Mouse (Mus musculus): ENCODE measurements around the gene Olfr1375. TPM values are rescaled to one million over a fixed set of nuclear protein-coding genes. Genes with fewer than 3 reads are reported as not detected.

Gene Olfr1375
- not detected in 2 replicates for polyA plus RNA-seq (2012; rRNA removed)

GRCm38 (mm10) chr11:51047809-51048208 lies at the start of gene Olfr1375:
Gene Olfr1375 (plus strand): TSS chr11:51048109.

GRCm38 (mm10) chr11:51003296-51003695 lies 44.6 kb upstream of the Olfr1375 start, which contains the start of gene Olfr51:
Gene Olfr51 (plus strand): TSS chr11:51003596.

GRCm38 (mm10) chr11:51013936-51014335 lies 34.0 kb upstream of the Olfr1375 start, which contains the start of gene Olfr54:
Gene Olfr54 (plus strand): TSS chr11:51014236.

GRCm38 (mm10) chr11:51059151-51059571 lies 11.3 kb downstream of the Olfr1375 start, which contains the start of gene Zfp354a:
Gene Zfp354a (plus strand): TSS chr11:51059257.

Other genes with a start within 250 kb of the Olfr1375 start
- 0.40 and 0.54 TPM in 2 replicates for gene Zfp354c, start 220.4 kb upstream of the Olfr1375 start, polyA plus RNA-seq (2012; rRNA removed)
- 0.08 and 0.09 TPM in 2 replicates for gene Zfp879, start 206.6 kb upstream of the Olfr1375 start, polyA plus RNA-seq (2012; rRNA removed)
- gene Grm6, start 197.4 kb upstream of the Olfr1375 start, polyA plus RNA-seq (2012; rRNA removed) = 0.05 and 0.12 TPM in 2 replicates
- 0.31 and 0.41 TPM in 2 replicates for gene Zfp454, start 160.5 kb upstream of the Olfr1375 start, polyA plus RNA-seq (2012; rRNA removed)
- gene Zfp2, start 131.9 kb upstream of the Olfr1375 start, polyA plus RNA-seq (2012; rRNA removed) = 0.63 and 0.84 TPM in 2 replicates
- gene Zfp354b, start 116.5 kb upstream of the Olfr1375 start, polyA plus RNA-seq (2012; rRNA removed) = 0.06 and 0.15 TPM in 2 replicates
- gene 4933414I15Rik, start 104.3 kb upstream of the Olfr1375 start, polyA plus RNA-seq (2012; rRNA removed) = not detected in 2 replicates
- gene Prop1, start 94.3 kb upstream of the Olfr1375 start, polyA plus RNA-seq (2012; rRNA removed) = 0.02 TPM in 1 of 2 replicates, not detected in the other
- gene Olfr1378, start 81.6 kb upstream of the Olfr1375 start, polyA plus RNA-seq (2012; rRNA removed) = not detected in 2 replicates
- not detected in 2 replicates for gene Olfr1377, start 66.1 kb upstream of the Olfr1375 start, polyA plus RNA-seq (2012; rRNA removed)
- gene Olfr51, start 44.5 kb upstream of the Olfr1375 start, polyA plus RNA-seq (2012; rRNA removed) = not detected in 2 replicates
- not detected in 2 replicates for gene Olfr54, start 33.9 kb upstream of the Olfr1375 start, polyA plus RNA-seq (2012; rRNA removed)
- 0.85 and 1.2 TPM in 2 replicates for gene Zfp354a, start 11.1 kb downstream of the Olfr1375 start, polyA plus RNA-seq (2012; rRNA removed)
- not detected in 2 replicates for gene Gm12569, start 172.4 kb downstream of the Olfr1375 start, polyA plus RNA-seq (2012; rRNA removed)
- gene Clk4, start 213.6 kb downstream of the Olfr1375 start, polyA plus RNA-seq (2012; rRNA removed) = 53.6 and 58.3 TPM in 2 replicates
- gene BC049762, start 214.9 kb downstream of the Olfr1375 start, polyA plus RNA-seq (2012; rRNA removed) = 0.21 and 0.26 TPM in 2 replicates
- 0.10 and 0.27 TPM in 2 replicates for gene Col23a1, start 241.8 kb downstream of the Olfr1375 start, polyA plus RNA-seq (2012; rRNA removed)

All from liver, embryonic 14 days (tissue).